Mouse (Mus musculus) cerebellum, adult 2 months (tissue): Measurements from ENCODE around the gene Fbxo3.

ENCODE experiments used
- CTCF ChIP-seq: fragments of 200-500 bp; IDR thresholded peaks from 2 replicates; pipeline ENCODE4 v1.5.1; 2011; ENCODE audit warnings: low read depth, mild to moderate bottlenecking, control low read depth, low read length, moderate library complexity, borderline replicate concordance; ENCODE audit not compliant: insufficient read depth
- POLR2A ChIP-seq: fragments of 200-500 bp; IDR thresholded peaks from 2 replicates; pipeline ENCODE4 v1.6.1; 2011; ENCODE audit warnings: low read length, control low read depth, borderline replicate concordance; ENCODE audit not compliant: insufficient read depth

- TF ChIP-seq POLR2A: no peak
- TF ChIP-seq CTCF: no peak
These were observed 72.4 kb downstream of the Fbxo3 start for GRCm38 (mm10) chr2:104099946-104100345.
